Comparison of ENCODE assay signal across 11 mouse cellular contexts in genomic region chr9:121302543-121302942, GRCm38 (mm10). TPM values are rescaled to one million over a fixed set of nuclear protein-coding genes. Genes with fewer than 3 reads are reported as not detected.
DNase-seq lines count a peak whose midpoint lies in the region; ATAC-seq and TF ChIP-seq lines count a peak whose summit lies in the region.
"Had no signal": no experiment of that assay in that cellular context is flagged by ENCODE, and none has a peak within 500 bp of the region (broad histone marks: within the 10 kb centered on the region; RNA-seq: fewer than 3 reads in every experiment).

No protein-coding gene starts in this region.

- H3K27ac ChIP-seq in forebrain, embryonic 11.5 days (ENCODE audit: low read depth, low read length): no peak overlapping the region
- H3K27ac ChIP-seq in forebrain, embryonic 13.5 days: no peak overlapping the region
- no peak overlapping the region for H3K27ac ChIP-seq in liver, adult 2 months (replicated peaks; ENCODE audit: insufficient read depth, low read depth, low read length)
- H3K27ac ChIP-seq in liver, embryonic 11.5 days (ENCODE audit: low read depth, low read length): no peak overlapping the region
- H3K27ac ChIP-seq in CH12.LX (ENCODE audit: insufficient read depth, low read depth): no peak overlapping the region
- H3K27ac ChIP-seq: embryonic facial prominence, embryonic 12.5 days had no signal

- dilution Hi-C loops in CH12.LX (cut with MboI; ENCODE audit: extremely low pct_ligation_motif_present, extremely low pct_unique_long_range_greater_than_20kb, low sequenced_read_pairs): no loop called here

- no peak overlapping the region for H3K9ac ChIP-seq in forebrain, embryonic 11.5 days (ENCODE audit: low read length)
- H3K9ac ChIP-seq in forebrain, embryonic 13.5 days: no peak overlapping the region
- no peak overlapping the region for H3K9ac ChIP-seq in liver, adult 2 months (ENCODE audit: low read depth, low read length)
- no peak overlapping the region for H3K9ac ChIP-seq in liver, embryonic 11.5 days (ENCODE audit: low read depth, low read length)
- no peak overlapping the region for H3K9ac ChIP-seq in CH12.LX (ENCODE audit: insufficient read depth, low read depth)
- H3K9ac ChIP-seq: hindbrain, embryonic 15.5 days had no signal

- no peak overlapping the region for H3K4me2 ChIP-seq in forebrain, embryonic 11.5 days (ENCODE audit: low read depth, low read length, severe bottlenecking)
- H3K4me2 ChIP-seq in forebrain, embryonic 13.5 days: no peak overlapping the region
- H3K4me2 ChIP-seq in liver, embryonic 11.5 days: no peak overlapping the region
- H3K4me2 ChIP-seq in CH12.LX (ENCODE audit: insufficient read depth, low read depth, poor library complexity, severe bottlenecking): no peak overlapping the region
- H3K4me2 ChIP-seq: embryonic facial prominence, embryonic 12.5 days; hindbrain, embryonic 15.5 days had no signal

- H3K9me3 ChIP-seq in forebrain, embryonic 11.5 days (ENCODE audit: control insufficient read depth, low read length): no peaks in the 10 kb centered on the region
- H3K9me3 ChIP-seq in forebrain, embryonic 13.5 days (replicated peaks): no peaks in the 10 kb centered on the region
- H3K9me3 ChIP-seq in liver, embryonic 11.5 days (ENCODE audit: control insufficient read depth, low read length): no peaks in the 10 kb centered on the region
- H3K9me3 ChIP-seq in CH12.LX (replicated peaks; ENCODE audit: low read length): no peaks in the 10 kb centered on the region
- H3K9me3 ChIP-seq: embryonic facial prominence, embryonic 12.5 days; hindbrain, embryonic 15.5 days had no signal

- in situ Hi-C loops in CH12.LX (cut with MboI; ENCODE audit: low pct_ligation_motif_present, low pct_unique_long_range_greater_than_20kb, low sequenced_read_pairs): loop anchor here (5.0 kb wide), 1 partner anchor 50 kb away; no protein-coding TSS in a partner anchor

- no peak for TF ChIP-seq POLR2A in liver, adult 2 months (IDR thresholded peaks at IDR 0.05; ENCODE audit: extremely low read depth, insufficient read depth, low read length)
- TF ChIP-seq POLR2A in CH12.LX (IDR thresholded peaks at IDR 0.05; ENCODE audit: low read depth, low read length): no peak

- H3K27me3 ChIP-seq in forebrain, embryonic 11.5 days (ENCODE audit: control insufficient read depth, insufficient read depth, low read length): no peaks in the 10 kb centered on the region
- no peaks in the 10 kb centered on the region for H3K27me3 ChIP-seq in forebrain, embryonic 13.5 days
- H3K27me3 ChIP-seq in liver, adult 2 months (ENCODE audit: control insufficient read depth, insufficient read depth, low read length): no peaks in the 10 kb centered on the region
- H3K27me3 ChIP-seq in liver, embryonic 11.5 days (replicated peaks; ENCODE audit: control insufficient read depth, insufficient read depth, low read length): no peaks in the 10 kb centered on the region
- H3K27me3 ChIP-seq in CH12.LX (replicated peaks): no peaks in the 10 kb centered on the region
- H3K27me3 ChIP-seq: hindbrain, embryonic 15.5 days had no signal

- H3K36me3 ChIP-seq in forebrain, embryonic 11.5 days (ENCODE audit: control insufficient read depth, insufficient read depth, low read length): no peaks in the 10 kb centered on the region
- no peaks in the 10 kb centered on the region for H3K36me3 ChIP-seq in forebrain, embryonic 13.5 days (ENCODE audit: poor library complexity, severe bottlenecking)
- H3K36me3 ChIP-seq in liver, adult 2 months (ENCODE audit: control insufficient read depth, insufficient read depth, low read length): no peaks in the 10 kb centered on the region
- H3K36me3 ChIP-seq in liver, embryonic 11.5 days (ENCODE audit: control insufficient read depth, insufficient read depth, low read length): no peaks in the 10 kb centered on the region
- H3K36me3 ChIP-seq in CH12.LX (replicated peaks in 1 of 2; ENCODE audit: control insufficient read depth in 1 of 2, insufficient read depth in 1 of 2, low read length in 1 of 2): peaks cover 0 to 39% of the 10 kb centered on the region in 2 experiments
- H3K36me3 ChIP-seq: embryonic facial prominence, embryonic 12.5 days; hindbrain, embryonic 15.5 days had no signal

- DNase-seq in forebrain, embryonic 11.5 days (ENCODE audit: low spot score): peak; percentile 73
- DNase-seq in liver, adult 2 months (ENCODE audit: extremely low read depth, low read depth, low spot score): no peak
- DNase-seq in liver, embryonic 11.5 days (ENCODE audit: low spot score): no peak
- peak; percentile 70 for DNase-seq in CH12.LX (ENCODE audit: extremely low read depth)
- DNase-seq in lung, postnatal 36 days: peak; percentile 55
- DNase-seq in Muller cell, postnatal 12 days (ENCODE audit: inconsistent ontology term): no peak
- no peak for DNase-seq in yolk sac, embryonic 10.5 days (ENCODE audit: low spot score)
- DNase-seq: gastrocnemius, postnatal 25 days had no signal

- no peak overlapping the region for H3K4me3 ChIP-seq in forebrain, embryonic 11.5 days (ENCODE audit: low read depth, low read length)
- no peak overlapping the region for H3K4me3 ChIP-seq in forebrain, embryonic 13.5 days
- no peak overlapping the region for H3K4me3 ChIP-seq in liver, adult 2 months (ENCODE audit: insufficient read depth, low read depth, low read length)
- no peak overlapping the region for H3K4me3 ChIP-seq in liver, embryonic 11.5 days (ENCODE audit: low read depth, low read length)
- no peak overlapping the region for H3K4me3 ChIP-seq in CH12.LX (replicated peaks in 1 of 3; ENCODE audit: low read depth in 2 of 3, low read length in 2 of 3, poor library complexity in 1 of 3)
- H3K4me3 ChIP-seq: embryonic facial prominence, embryonic 12.5 days; hindbrain, embryonic 15.5 days had no signal

- TF ChIP-seq EP300 in CH12.LX (IDR thresholded peaks at IDR 0.05; ENCODE audit: low read length): no peak

- peak; percentile 35 for TF ChIP-seq RAD21 in CH12.LX (IDR thresholded peaks at IDR 0.05; ENCODE audit: low read depth, low read length)

- TF ChIP-seq CTCF in liver, adult 2 months (IDR thresholded peaks at IDR 0.05; ENCODE audit: low read depth, low read length): peak; percentile 43; the same call in 1 of the 2 replicates
- TF ChIP-seq CTCF in CH12.LX (conservative IDR thresholded peaks at IDR 0.05 in 1 of 2, IDR thresholded peaks at IDR 0.05 in 1 of 2; ENCODE audit: low read depth in 2 of 2, low read length in 2 of 2): peak; percentile 51 to 70

- WGBS in forebrain, embryonic 11.5 days: 89% methylated on average over 7 of the region's 8 CpGs
- whole genome bisulfite sequencing in forebrain, embryonic 13.5 days: 84% methylated on average over 7 of the region's 8 CpGs
- 84% methylated on average over 7 of the region's 8 CpGs for WGBS in liver, adult 2 months
- WGBS in liver, embryonic 11.5 days: 75% methylated on average over 8 of the region's 8 CpGs

- H3K4me1 ChIP-seq in forebrain, embryonic 11.5 days (replicated peaks; ENCODE audit: control insufficient read depth, insufficient read depth, low read length): peaks cover 46% of the 10 kb centered on the region
- H3K4me1 ChIP-seq in forebrain, embryonic 13.5 days: peaks cover 76% of the 10 kb centered on the region
- peaks cover 21% of the 10 kb centered on the region for H3K4me1 ChIP-seq in liver, adult 2 months (ENCODE audit: control insufficient read depth, insufficient read depth, low read length)
- H3K4me1 ChIP-seq in liver, embryonic 11.5 days (replicated peaks; ENCODE audit: control insufficient read depth, insufficient read depth, low read length): peaks cover 27% of the 10 kb centered on the region
- H3K4me1 ChIP-seq in CH12.LX (ENCODE audit: control insufficient read depth in 1 of 2, insufficient read depth in 2 of 2): peaks cover 20 to 67% of the 10 kb centered on the region in 2 experiments

- ATAC-seq in forebrain, embryonic 11.5 days (replicated peaks; ENCODE audit: low FRiP score): no peak
- no peak for ATAC-seq in forebrain, embryonic 13.5 days
- no peak for ATAC-seq in liver, embryonic 11.5 days (replicated peaks; ENCODE audit: low FRiP score)

- H3K79me2 ChIP-seq in liver, adult 2 months (ENCODE audit: control insufficient read depth, insufficient read depth, low read length): peaks cover 78% of the 10 kb centered on the region
- peaks cover 59% of the 10 kb centered on the region for H3K79me2 ChIP-seq in CH12.LX (replicated peaks; ENCODE audit: control insufficient read depth, extremely low read depth, insufficient read depth, poor library complexity, severe bottlenecking)

TF ChIP-seq in CH12.LX, 34 proteins besides CTCF, POLR2A, EP300 and RAD21:
- no peak for TF ChIP-seq MXI1 (IDR thresholded peaks at IDR 0.05; ENCODE audit: low read depth, low read length)
- TF ChIP-seq SMC3 (IDR thresholded peaks at IDR 0.05; ENCODE audit: low read depth, low read length): peak; percentile 23
- TF ChIP-seq GABPA (IDR thresholded peaks at IDR 0.05; ENCODE audit: insufficient replicate concordance, low read depth, low read length): no peak
- no peak for TF ChIP-seq ZKSCAN1 (IDR thresholded peaks at IDR 0.05; ENCODE audit: borderline replicate concordance, low read depth, low read length)
- no peak for TF ChIP-seq BHLHE40 (IDR thresholded peaks at IDR 0.05; ENCODE audit: low read depth, low read length)

RNA-seq across cellular contexts. Expression of gene Trak1, which starts 5.2 kb away (rescaled TPM):
- polyA plus RNA-seq in forebrain, embryonic 11.5 days (2014; fragmentation: Nextera tagmentation; extraction: Ambion mirVana): 33.5 and 36.4 TPM in 2 replicates
- 49.7 and 49.9 TPM in 2 replicates for polyA plus RNA-seq in forebrain, embryonic 13.5 days (2015; fragmentation: Nextera tagmentation; extraction: Ambion mirVana)
- total RNA-seq in liver, adult 2 months (2014; rRNA removed): 50.3 and 56.6 TPM in 2 replicates
- 58.8 and 61.2 TPM in 2 replicates for polyA plus RNA-seq in liver, adult 2 months (2012; rRNA removed)
- polyA plus RNA-seq in liver, embryonic 11.5 days (2014; fragmentation: Nextera tagmentation; extraction: Ambion mirVana): 11.2 and 13.1 TPM in 2 replicates
- total RNA-seq in CH12.LX (2012; rRNA removed) (16.5 and 18.1 TPM in 2 replicates), CH12.LX (2014; rRNA removed) (7.0 and 8.2 TPM in 2 replicates)
- 24.6 and 28.6 TPM in 2 replicates for polyA plus RNA-seq in CH12.LX (2012; ENCODE audit: insufficient read length, low read depth)

RNA-seq across cellular contexts. Expression of gene Ulk4, which starts 25.5 kb away (rescaled TPM):
- polyA plus RNA-seq in forebrain, embryonic 11.5 days (2014; fragmentation: Nextera tagmentation; extraction: Ambion mirVana): 144 and 163 TPM in 2 replicates
- polyA plus RNA-seq in forebrain, embryonic 13.5 days (2015; fragmentation: Nextera tagmentation; extraction: Ambion mirVana): 164 and 177 TPM in 2 replicates
- total RNA-seq in liver, adult 2 months (2014; rRNA removed): under 0.01 and 0.20 TPM in 2 replicates
- 0.07 and 0.24 TPM in 2 replicates for polyA plus RNA-seq in liver, adult 2 months (2012; rRNA removed)
- 75.1 and 77.3 TPM in 2 replicates for polyA plus RNA-seq in liver, embryonic 11.5 days (2014; fragmentation: Nextera tagmentation; extraction: Ambion mirVana)
- total RNA-seq in CH12.LX (2012; rRNA removed): 18.5 and 23.3 TPM in 2 replicates
- total RNA-seq in CH12.LX (2014; rRNA removed): 1.4 and 1.6 TPM in 2 replicates
- polyA plus RNA-seq in CH12.LX (2012; ENCODE audit: insufficient read length, low read depth): 11.0 and 25.8 TPM in 2 replicates

Comparison
In these comparisons a context has a peak if more than half of its experiments do, and no peak if none do; other contexts are left out.
1. DNase-seq: peak in forebrain, embryonic 11.5 days (single experiment), CH12.LX (single experiment) and lung, postnatal 36 days (single experiment); none in liver, adult 2 months (single experiment), liver, embryonic 11.5 days (single experiment), Muller cell, postnatal 12 days (single experiment) and yolk sac, embryonic 10.5 days (single experiment).